Mouse (Mus musculus) liver, adult 2 months (tissue): ENCODE data around the gene Fhad1.

Experiments
- CTCF ChIP-seq: fragments of 200-500 bp; IDR thresholded peaks from 2 replicates; pipeline ENCODE4 v1.5.1; 2011; ENCODE audit warnings: low read depth, low read length, control low read depth
- POLR2A ChIP-seq: fragments of 200-500 bp; IDR thresholded peaks from 2 replicates; pipeline ENCODE4 v1.6.1; 2011; ENCODE audit warnings: low read length, control low read depth; ENCODE audit not compliant: insufficient read depth; ENCODE audit errors: extremely low read depth

DNA sequence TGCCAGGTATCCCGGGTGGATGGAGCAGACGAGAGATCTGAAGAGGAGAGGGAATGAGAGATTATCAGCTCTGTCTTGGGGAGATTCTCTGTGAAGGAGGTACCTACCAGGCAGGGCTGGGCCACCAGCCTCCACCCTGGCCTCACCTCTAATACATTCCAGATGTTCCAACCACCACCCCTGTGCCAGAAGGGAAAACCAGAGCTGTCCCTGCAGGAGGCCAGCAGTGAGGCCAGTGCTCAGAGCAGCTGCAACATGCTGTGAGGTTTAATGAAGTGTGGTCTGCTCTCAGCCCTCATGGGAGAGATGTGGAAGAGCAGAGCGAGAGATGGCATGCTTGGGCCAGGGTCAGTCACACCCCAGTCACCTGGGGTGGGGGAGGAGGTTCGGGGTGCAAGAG, 23.0 kb upstream of the Fhad1 start:
- TF ChIP-seq POLR2A = no peak
- no peak for TF ChIP-seq CTCF
